Mouse (Mus musculus) bone marrow macrophage, adult 2 months (primary cell): Measurements from ENCODE around the gene St8sia1.

Experiments used
- CTCF ChIP-seq: IDR thresholded peaks from 2 replicates; pipeline ENCODE4 v1.5.1; 2012; ENCODE audit warnings: low read depth, mild to moderate bottlenecking, low read length, moderate library complexity
- POLR2A ChIP-seq: IDR thresholded peaks from 2 replicates; pipeline ENCODE4 v1.6.1; 2012; ENCODE audit warnings: mild to moderate bottlenecking, low read depth, low read length, borderline replicate concordance

DNA sequence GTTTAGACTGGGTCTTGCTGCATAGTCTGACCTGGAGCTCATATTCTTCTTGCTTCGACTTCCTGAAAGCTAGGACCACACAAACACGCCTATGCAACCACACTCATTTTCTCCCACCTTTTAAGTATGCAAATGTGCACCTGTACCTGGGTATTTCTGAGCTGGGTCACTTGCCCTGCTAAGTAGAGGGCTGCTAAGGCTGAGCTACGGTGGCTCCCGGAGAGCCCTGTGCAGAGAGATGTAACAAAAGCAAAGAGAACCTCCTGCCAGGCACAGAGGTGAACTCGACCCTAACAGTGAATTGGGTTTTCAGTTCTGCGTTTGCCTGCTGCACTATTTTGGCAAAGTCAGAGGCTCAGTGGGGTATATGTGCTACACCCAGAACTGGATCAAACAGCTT lies 23.4 kb upstream of the St8sia1 start:
- TF ChIP-seq CTCF: no peak
- no peak for TF ChIP-seq POLR2A
